Mouse (Mus musculus): ENCODE results near the gene Ucp2.
"Not testable (repeated sequence)": the region's sequence is repeated elsewhere in the genome, so short reads cannot be mapped to it uniquely, and the experiment has no call there.

The Ucp2 gene

DNA sequence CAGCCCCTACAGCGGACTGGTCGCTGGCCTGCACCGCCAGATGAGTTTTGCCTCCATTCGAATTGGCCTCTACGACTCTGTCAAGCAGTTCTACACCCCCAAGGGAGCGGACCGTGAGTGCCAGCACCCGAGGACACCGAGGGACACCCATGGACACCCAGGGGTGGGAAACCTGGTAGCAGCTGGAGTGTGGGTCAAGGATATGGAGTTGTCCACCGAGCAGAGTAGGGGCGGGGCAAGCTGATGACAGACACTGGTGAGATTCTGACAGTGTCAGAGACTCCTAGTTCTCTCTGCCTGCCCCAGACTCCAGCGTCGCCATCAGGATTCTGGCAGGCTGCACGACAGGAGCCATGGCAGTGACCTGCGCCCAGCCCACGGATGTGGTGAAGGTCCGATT, 13.0 kb upstream of the Ucp2 start:
- no peak for DNase-seq

DNA sequence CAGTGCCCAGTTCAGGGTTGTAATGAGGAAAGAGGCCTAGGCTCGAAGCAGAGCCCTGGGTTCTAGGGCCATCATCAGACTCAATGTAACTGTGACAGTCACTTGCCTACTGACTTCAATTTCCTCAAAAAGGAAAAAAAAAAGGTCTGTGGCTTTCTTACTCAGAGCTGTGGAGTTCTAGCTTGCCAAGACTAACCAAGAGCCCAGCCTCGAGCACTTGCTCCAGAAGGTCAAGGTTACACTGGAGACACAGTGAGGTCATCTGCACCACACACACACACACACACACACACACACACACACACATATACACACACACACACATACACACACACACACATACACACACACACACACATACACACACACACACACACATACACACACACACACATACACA, 11.1 kb upstream of the Ucp2 start:
- not testable (repeated sequence) for DNase-seq

DNA sequence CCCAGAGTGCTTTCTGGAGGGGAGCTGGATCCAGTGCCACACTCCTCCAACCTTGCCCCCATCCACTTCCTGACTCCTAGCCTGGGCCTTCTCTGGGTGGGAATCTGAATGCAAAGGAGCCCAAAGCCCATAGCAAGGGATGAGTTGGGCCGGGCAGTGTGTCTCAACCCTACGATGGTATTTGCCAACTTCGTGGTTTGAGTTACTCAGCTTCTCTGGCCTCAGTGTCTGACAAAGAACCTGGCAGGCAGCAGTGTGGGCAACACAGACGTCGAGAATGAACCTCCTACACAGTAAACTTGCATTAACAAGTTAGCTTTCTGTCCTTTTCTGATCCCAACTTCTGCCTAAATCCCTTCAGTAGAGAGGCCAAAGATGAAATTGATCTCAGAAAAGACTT, 8.6 kb upstream of the Ucp2 start:
- no peak for DNase-seq

- DNase-seq = no peak
Observed at GRCm38 (mm10) chr7:100487301-100487700, 5.8 kb upstream of the Ucp2 start.

GRCm38 (mm10) chr7:100488474-100489048, 4.6 kb upstream of the Ucp2 start:
- DNase-seq = no peak

DNA sequence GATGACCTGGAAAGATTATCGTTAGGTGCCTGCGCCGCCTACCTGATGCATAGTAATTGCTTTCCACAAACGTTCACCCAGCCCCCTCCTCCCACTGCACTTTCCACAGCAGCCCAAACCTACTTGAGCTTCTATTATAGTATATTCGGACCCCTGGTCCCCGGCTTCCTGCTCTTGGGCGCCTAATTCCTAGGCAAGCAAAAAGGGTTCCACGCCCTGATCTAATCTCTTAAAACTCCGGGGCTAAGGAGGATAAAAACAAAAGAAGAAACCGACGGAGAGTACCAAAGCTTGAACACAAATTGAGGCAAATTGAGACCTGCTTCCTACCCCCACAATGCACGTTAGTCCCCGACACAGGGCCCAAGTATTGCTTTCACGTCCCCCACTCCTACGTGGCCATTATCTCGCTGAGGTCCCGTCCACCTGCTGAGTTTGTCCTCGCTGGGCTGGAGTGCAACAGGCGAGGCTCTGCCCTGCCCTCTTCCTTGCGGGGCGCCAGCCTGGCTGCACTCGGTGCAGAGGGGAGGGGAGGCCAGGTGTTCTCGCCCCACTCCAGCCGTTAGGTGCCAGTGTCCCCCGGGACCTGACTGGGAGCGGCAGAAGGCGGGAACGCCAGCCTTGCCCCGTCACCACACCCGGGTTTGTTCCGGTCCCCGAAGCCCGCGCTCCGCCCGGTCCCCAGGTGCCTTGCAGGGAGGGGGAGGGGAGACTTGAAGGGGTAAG, 583 bp upstream of the Ucp2 start:
- peak in 1 of 2 experiments; percentile 23 for DNase-seq

DNA sequence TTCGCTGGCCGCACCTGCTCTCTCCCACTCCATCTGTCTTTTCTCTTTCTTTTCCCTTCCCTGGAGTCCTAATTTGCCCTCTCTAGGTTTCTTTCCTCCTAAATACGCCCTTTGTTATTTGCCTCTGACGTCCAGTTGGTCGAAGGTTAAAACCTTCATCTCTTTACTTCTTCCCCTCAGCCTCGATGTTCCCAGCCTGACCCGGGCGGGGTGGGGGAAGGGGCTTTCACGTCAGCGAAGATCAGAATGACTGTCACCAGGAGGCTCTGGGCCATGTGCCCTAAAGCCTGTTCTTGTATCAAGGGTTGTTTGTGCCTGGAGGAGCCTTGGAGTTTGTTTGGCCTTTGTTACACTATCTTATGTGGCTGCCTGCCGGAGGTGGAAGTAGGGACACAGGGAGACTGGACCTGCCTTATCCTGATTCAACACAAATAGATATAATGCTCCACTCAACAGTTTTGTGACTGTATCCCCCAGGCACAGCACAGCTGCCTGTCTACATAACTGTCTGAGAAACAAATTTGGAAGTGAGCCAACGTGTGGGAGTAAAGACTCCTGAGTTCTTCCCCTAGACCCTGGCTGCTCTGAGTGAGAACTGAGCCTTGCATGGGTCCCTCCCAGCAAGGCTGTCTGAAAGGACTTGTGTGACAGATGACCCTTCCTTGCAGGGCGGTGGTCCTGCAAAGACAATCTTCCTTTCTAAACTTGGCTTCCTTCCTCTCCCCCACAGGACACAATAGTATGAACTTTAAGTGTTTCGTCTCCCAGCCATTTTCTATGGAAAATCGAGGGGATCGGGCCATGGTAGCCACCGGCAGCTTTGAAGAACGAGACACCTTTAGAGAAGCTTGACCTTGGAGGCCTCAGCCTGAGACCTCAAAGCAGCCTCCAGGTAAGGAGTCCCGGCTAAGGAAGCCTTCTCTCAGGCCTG, 612 bp downstream of the Ucp2 start:
- no peak for DNase-seq

DNA sequence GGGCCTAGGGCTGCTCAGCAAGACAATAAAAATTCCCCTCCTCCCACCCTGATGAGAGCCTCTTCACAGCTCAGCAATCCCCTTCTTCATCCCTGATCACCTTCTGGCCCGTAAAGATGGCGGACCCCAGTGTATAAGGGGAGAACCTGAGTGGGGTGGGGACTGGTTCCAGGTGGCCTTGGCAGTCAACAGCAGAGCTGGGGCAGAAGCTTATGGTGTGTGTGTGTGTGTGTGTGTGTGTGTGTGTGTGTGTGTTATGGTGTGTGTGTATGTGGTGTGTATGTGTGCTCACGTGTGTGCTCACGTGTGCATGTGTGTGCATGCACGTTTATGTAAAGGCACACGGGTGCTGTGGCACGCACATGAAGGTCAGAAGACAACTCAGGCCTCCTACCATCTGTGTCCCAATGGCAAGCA, 1.3 kb downstream of the Ucp2 start:
- no peak for DNase-seq

DNA sequence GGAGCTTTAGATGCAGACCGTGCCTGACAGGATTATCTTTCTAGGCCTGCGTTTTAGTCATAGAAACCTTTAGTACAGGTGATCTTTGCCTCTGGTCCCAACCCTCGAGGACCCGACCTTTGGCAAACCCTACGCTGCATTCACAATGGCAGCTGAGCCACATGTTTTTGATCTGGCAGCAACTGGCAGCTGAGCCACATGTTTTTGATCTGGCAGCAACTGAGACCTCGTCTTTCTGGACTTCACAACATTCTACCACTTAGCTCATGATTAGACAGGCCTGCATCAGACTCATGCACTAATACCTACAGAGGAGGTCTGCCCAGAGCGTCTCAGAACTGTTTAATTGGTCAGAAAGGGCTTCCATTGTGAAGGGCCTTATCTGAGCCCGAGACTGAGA, 1.9 kb downstream of the Ucp2 start:
- no peak for DNase-seq

GRCm38 (mm10) chr7:100495581-100496251, 2.6 kb downstream of the Ucp2 start:
- peak; percentile 34 to 39 for DNase-seq

- no peak for DNase-seq
Observed at GRCm38 (mm10) chr7:100496371-100496770, 3.2 kb downstream of the Ucp2 start.

DNA sequence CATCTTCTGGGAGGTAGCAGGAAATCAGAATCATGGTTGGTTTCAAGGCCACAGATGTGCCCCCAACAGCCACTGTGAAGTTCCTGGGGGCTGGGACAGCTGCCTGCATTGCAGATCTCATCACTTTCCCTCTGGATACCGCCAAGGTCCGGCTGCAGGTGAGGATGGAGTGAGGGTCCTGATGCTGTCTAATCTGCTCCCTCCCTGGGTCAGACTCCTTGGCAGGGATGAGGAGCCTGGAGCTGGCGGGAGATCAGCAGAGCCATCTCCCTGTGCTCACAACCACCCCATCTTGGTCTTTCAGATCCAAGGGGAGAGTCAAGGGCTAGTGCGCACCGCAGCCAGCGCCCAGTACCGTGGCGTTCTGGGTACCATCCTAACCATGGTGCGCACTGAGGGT, 3.7 kb downstream of the Ucp2 start:
- no peak for DNase-seq

DNA sequence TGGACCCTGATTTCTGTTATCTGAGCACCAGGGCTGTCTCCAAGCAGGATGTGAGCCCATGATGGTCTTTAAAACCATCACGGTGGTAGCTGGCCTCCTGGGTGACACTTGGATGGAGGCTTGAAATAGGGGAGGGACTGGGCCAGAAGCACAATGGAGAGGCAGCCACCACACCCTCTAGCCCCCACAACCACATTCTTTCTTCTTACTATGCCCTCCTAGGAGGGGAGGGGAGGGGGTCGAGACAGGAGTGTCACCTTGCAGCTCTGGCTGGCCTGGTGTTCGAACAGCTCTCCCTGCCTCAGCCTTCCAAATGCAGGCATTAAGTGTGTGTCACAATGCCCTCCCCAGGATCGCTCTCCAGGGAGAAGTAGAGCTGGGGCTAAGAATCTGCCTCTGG, 4.3 kb downstream of the Ucp2 start:
- DNase-seq = no peak

GRCm38 (mm10) chr7:100497982-100498381, 4.8 kb downstream of the Ucp2 start:
- no peak for DNase-seq

DNA sequence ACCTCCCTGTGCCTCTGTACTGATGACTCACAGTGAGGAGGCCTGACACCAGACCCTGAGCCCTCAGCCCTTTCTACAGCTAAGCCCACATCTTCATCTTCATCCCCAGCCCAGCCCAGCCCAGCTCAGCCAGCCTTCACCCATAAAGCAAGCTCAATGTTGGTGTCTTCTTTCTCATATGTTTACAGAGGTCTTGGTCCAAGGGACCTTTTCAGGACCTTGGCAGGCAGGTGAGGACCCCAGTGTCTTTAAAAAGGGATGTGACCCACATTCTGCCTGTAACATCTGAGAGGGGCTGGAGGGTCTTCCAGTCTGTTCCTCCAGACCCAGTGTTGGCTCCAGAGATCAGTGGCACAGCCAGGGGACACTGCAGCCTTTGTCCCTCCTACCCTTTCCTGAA, 6.3 kb downstream of the Ucp2 start:
- no peak for DNase-seq

DNA sequence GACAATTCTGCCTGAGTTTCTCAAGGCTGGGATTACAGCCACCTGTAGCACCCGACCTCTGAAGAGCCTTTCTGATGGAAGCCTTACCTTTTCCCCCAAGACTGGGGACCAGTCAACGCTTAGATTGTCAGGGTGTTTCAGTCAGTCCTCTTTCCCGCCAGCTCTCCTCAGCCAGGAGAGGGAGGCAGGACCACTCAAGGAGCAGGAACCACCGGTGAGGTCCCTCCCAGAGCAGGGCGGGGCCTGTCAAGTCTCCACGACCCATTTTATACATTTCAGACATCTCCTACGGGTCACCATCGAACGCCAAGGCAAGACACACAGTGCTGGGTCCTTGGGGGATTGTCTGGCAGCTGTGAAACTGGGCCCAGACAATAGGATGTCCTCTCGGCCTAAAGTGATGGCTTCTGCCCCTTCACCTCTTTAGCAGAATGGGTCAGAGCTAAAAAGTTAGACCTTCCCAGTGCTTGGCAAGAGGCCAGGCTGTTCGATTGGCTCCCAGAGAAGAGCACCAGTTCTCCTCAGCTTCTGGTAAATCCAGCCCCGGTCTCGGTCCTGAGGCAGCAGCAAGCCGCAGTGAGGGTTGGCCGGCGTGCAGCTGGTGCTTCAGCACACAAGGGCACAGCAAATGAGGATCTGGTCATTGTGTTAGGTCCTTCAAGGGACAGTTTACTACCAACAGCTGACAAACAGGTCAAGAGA, 7.3 kb downstream of the Ucp2 start:
- peak in 1 of 2 experiments; percentile 25 for DNase-seq

GRCm38 (mm10) chr7:100501027-100501843, 8.1 kb downstream of the Ucp2 start:
- DNase-seq = no peak

DNA sequence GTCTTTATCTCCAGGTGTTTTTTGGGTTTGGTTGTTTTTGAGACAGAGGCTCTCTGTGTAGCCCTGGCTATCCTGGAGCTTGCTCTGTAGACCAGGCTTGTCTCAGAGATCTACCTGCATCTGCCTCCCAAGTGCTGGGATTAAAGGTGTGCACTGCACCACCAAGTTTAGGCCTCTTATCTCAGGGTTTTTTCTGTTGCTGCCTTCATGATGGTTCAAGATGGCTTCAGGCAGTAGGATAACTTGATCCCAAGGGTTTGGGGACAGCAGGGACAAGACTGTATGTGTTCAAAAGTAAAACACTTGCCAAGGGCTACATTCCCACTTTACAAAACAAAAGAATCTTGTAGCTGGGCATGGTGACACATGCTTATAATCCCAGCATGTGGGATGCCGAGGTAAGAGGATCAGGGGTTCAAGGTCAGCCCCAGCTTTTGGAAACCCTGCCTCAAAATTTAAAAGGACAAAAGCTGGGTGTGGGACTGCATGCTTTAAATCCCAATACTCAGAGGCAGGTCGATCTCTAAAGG, 8.8 kb downstream of the Ucp2 start:
- DNase-seq = no peak

DNA sequence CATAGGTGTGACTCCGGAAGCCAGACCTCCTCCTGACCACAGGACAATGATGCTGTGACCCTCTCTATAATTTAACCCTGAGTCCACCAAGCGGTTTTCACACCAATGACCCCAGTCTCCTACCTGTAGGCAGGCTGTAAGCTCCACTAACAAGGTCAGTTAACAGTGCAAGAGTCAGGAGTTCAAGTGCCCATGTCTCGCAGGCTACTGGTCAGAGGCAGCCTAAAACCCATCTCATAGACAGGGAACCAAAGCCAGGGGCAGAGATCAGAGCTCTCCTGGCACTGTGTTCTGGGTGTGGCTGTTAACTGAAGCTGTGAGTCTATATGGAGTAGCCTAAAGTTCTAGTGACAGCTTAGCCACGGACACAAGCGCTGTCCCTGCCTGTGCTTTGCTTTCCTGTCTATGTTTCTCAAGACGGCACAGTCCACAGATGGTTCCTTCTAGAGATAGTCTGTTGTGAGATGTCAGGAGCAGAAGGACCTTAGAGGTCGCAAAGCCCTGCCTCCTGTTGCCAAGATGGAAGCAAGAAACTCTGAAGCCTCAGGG, 9.3 kb downstream of the Ucp2 start:
- DNase-seq = no peak

DNA sequence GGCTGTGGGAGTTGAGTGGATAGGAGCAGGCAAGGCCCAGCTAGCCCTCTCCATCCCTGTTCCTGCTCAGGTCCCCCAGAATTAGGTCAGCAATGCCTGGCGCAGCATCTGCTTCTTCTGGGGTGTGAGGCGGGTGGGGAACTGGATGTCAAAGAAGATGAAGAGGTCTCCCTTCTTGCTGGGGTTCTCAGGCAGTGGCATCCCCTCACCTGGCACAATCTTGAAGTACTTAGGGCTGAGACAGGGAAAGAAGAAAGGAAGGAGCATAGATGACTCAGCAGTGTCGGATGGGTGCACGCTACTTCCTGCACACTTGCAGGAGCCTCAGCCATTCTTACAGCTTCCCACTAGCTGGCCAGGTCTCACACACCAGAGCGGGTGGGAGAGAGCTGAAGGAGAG, 9.9 kb downstream of the Ucp2 start:
- no peak for DNase-seq
